Mouse (Mus musculus): ENCODE measurements around the gene Acvr1b. TPM values are rescaled to one million over a fixed set of nuclear protein-coding genes. Genes with fewer than 3 reads are reported as not detected.

Gene Acvr1b
- total and polyA plus RNA-seq, 3 experiments = 2.7 to 4.8 (median 2.9) TPM

DNA sequence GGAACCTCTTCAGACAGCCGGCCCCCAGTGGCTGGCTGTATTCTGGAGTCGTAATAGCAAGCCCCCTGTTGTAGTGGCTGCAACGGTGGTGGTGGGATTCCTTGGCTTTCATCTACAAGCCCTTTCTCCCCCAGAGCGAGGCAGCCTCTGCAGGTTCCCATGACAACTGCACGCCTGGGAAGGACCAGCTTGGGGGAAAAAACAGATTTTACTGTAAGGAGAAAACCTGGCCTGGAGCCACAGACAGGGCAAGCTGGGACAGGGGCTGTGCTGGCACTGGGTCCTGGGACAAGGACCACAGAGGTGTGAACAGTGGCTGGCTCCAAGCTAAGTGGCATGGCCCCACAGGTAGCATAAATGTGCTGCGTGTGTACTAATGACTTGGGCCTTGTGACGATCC, 13.3 kb upstream of the Acvr1b start:
- in situ Hi-C loops (cut with MboI; ENCODE audit: low pct_ligation_motif_present, low pct_unique_long_range_greater_than_20kb, low sequenced_read_pairs) = no loop called here
- Histone ChIP-seq H3K9me3 (replicated peaks; ENCODE audit: low read length) (peaks cover 10% of the 10 kb centered on the region), H3K4me1 (ENCODE audit: control insufficient read depth in 1 of 2, insufficient read depth in 2 of 2) (peaks cover under 1 to 10% of the 10 kb centered on the region in 2 experiments; a peak in 3 of 4 replicates), H3K36me3 (replicated peaks in 1 of 2; ENCODE audit: control insufficient read depth in 1 of 2, insufficient read depth in 1 of 2, low read length in 1 of 2) (no peaks in the 10 kb centered on the region), H3K27me3 (replicated peaks) (peaks cover 15% of the 10 kb centered on the region), H3K9ac (ENCODE audit: insufficient read depth, low read depth) (no peak overlapping the region), H3K27ac (ENCODE audit: insufficient read depth, low read depth) (no peak overlapping the region), H3K4me2 (ENCODE audit: insufficient read depth, low read depth, poor library complexity, severe bottlenecking) (no peak overlapping the region), H3K4me3 (replicated peaks in 1 of 3; ENCODE audit: low read depth in 2 of 3, low read length in 2 of 3, poor library complexity in 1 of 3) (no peak overlapping the region), H3K79me2 (replicated peaks; ENCODE audit: control insufficient read depth, extremely low read depth, insufficient read depth, poor library complexity, severe bottlenecking) (no peaks in the 10 kb centered on the region)
- TF ChIP-seq EP300 (IDR thresholded peaks at IDR 0.05; ENCODE audit: low read length) (no peak), KAT2A (IDR thresholded peaks at IDR 0.05; ENCODE audit: insufficient replicate concordance, low read length) (no peak), USF2 (conservative IDR thresholded peaks at IDR 0.05; ENCODE audit: low read depth, low read length) (no peak), SMC3 (IDR thresholded peaks at IDR 0.05; ENCODE audit: low read depth, low read length) (no peak), JUND (conservative IDR thresholded peaks at IDR 0.05; ENCODE audit: low read depth, low read length) (no peak), ZKSCAN1 (IDR thresholded peaks at IDR 0.05; ENCODE audit: borderline replicate concordance, low read depth, low read length) (no peak), SIN3A (IDR thresholded peaks at IDR 0.05; ENCODE audit: low read length) (no peak), RAD21 (IDR thresholded peaks at IDR 0.05; ENCODE audit: low read depth, low read length) (no peak), MYC (IDR thresholded peaks at IDR 0.05; ENCODE audit: low read depth, low read length) (no peak), POLR2AphosphoS2 (IDR thresholded peaks at IDR 0.05; ENCODE audit: low read depth, low read length) (no peak), GABPA (IDR thresholded peaks at IDR 0.05; ENCODE audit: insufficient replicate concordance, low read depth, low read length) (no peak), ZMIZ1 (IDR thresholded peaks at IDR 0.05; ENCODE audit: low read depth, low read length) (no peak), ZC3H11A (IDR thresholded peaks at IDR 0.05; ENCODE audit: low read depth, low read length) (no peak), ZNF384 (IDR thresholded peaks at IDR 0.05; ENCODE audit: low read depth, low read length) (no peak), BHLHE40 (IDR thresholded peaks at IDR 0.05; ENCODE audit: low read depth, low read length) (no peak), NELFE (IDR thresholded peaks at IDR 0.05; ENCODE audit: low read depth, low read length) (no peak), CTCF (conservative IDR thresholded peaks at IDR 0.05 in 1 of 2, IDR thresholded peaks at IDR 0.05 in 1 of 2; ENCODE audit: low read depth in 2 of 2, low read length in 2 of 2) (no peak), TCF12 (IDR thresholded peaks at IDR 0.05; ENCODE audit: low read depth, low read length) (no peak), POLR2A (IDR thresholded peaks at IDR 0.05; ENCODE audit: low read depth, low read length) (no peak), E2F4 (IDR thresholded peaks at IDR 0.05; ENCODE audit: insufficient replicate concordance, low read depth, low read length) (no peak)
- dilution Hi-C loops (cut with MboI; ENCODE audit: extremely low pct_ligation_motif_present, extremely low pct_unique_long_range_greater_than_20kb, low sequenced_read_pairs) = no loop called here
- DNase-seq (ENCODE audit: extremely low read depth) = no peak

- DNase-seq (ENCODE audit: extremely low read depth) = no peak
- H3K9me3 ChIP-seq (replicated peaks; ENCODE audit: low read length) = peaks cover 6% of the 10 kb centered on the region
- no peak overlapping the region for H3K9ac ChIP-seq (ENCODE audit: insufficient read depth, low read depth)
- in situ Hi-C loops (cut with MboI; ENCODE audit: low pct_ligation_motif_present, low pct_unique_long_range_greater_than_20kb, low sequenced_read_pairs) (no loop called here), dilution Hi-C loops (cut with MboI; ENCODE audit: extremely low pct_ligation_motif_present, extremely low pct_unique_long_range_greater_than_20kb, low sequenced_read_pairs) (no loop called here)
- peaks cover 20% of the 10 kb centered on the region for H3K27me3 ChIP-seq (replicated peaks)
- no peak overlapping the region for H3K4me3 ChIP-seq (replicated peaks in 1 of 3; ENCODE audit: low read depth in 2 of 3, low read length in 2 of 3, poor library complexity in 1 of 3)
- H3K27ac ChIP-seq (ENCODE audit: insufficient read depth, low read depth) = no peak overlapping the region
- TF ChIP-seq RCOR1 (conservative IDR thresholded peaks at IDR 0.05; ENCODE audit: low read depth, low read length) (no peak), POLR2AphosphoS2 (IDR thresholded peaks at IDR 0.05; ENCODE audit: low read depth, low read length) (no peak), MEF2A (IDR thresholded peaks at IDR 0.05; ENCODE audit: borderline replicate concordance, low read depth, low read length) (no peak), MYC (IDR thresholded peaks at IDR 0.05; ENCODE audit: low read depth, low read length) (no peak), SMC3 (IDR thresholded peaks at IDR 0.05; ENCODE audit: low read depth, low read length) (no peak), MAX (IDR thresholded peaks at IDR 0.05; ENCODE audit: low read length) (no peak), USF2 (conservative IDR thresholded peaks at IDR 0.05; ENCODE audit: low read depth, low read length) (no peak), POLR2A (IDR thresholded peaks at IDR 0.05; ENCODE audit: low read depth, low read length) (no peak), CHD2 (IDR thresholded peaks at IDR 0.05; ENCODE audit: low read length) (no peak), TBP (conservative IDR thresholded peaks at IDR 0.05; ENCODE audit: low read depth, low read length) (no peak)
- H3K79me2 ChIP-seq (replicated peaks; ENCODE audit: control insufficient read depth, extremely low read depth, insufficient read depth, poor library complexity, severe bottlenecking) = no peaks in the 10 kb centered on the region
- H3K4me1 ChIP-seq (ENCODE audit: control insufficient read depth in 1 of 2, insufficient read depth in 2 of 2) = peaks cover 2 to 15% of the 10 kb centered on the region in 2 experiments; a peak in 3 of 4 replicates
- no peaks in the 10 kb centered on the region for H3K36me3 ChIP-seq (replicated peaks in 1 of 2; ENCODE audit: control insufficient read depth in 1 of 2, insufficient read depth in 1 of 2, low read length in 1 of 2)
- H3K4me2 ChIP-seq (ENCODE audit: insufficient read depth, low read depth, poor library complexity, severe bottlenecking) = no peak overlapping the region
Observed at GRCm38 (mm10) chr15:101161534-101161933, 12.3 kb upstream of the Acvr1b start.
